Mouse (Mus musculus) testis, adult 2 months (tissue): Measurements from ENCODE around the gene Ptpdc1.

Experiments
- CTCF ChIP-seq: fragments of 200-500 bp; IDR thresholded peaks from 2 replicates; pipeline ENCODE4 v1.5.1; 2012; ENCODE audit warnings: low read depth, mild to moderate bottlenecking, inconsistent platforms, low read length, moderate library complexity; ENCODE audit not compliant: control insufficient read depth, insufficient read depth, insufficient replicate concordance
- POLR2A ChIP-seq: fragments of 200-500 bp; IDR thresholded peaks from 2 replicates; pipeline ENCODE4 v1.6.1; 2012; ENCODE audit warnings: low read depth, mild to moderate bottlenecking, inconsistent platforms, low read length, moderate library complexity; ENCODE audit not compliant: control insufficient read depth

- TF ChIP-seq POLR2A = no peak
- TF ChIP-seq CTCF = no peak
These were observed 37.9 kb upstream of the Ptpdc1 start for GRCm38 (mm10) chr13:48663211-48663987.
